Mouse (Mus musculus): ENCODE results near the gene Atp1a2.

Atp1a2 gene

DNA sequence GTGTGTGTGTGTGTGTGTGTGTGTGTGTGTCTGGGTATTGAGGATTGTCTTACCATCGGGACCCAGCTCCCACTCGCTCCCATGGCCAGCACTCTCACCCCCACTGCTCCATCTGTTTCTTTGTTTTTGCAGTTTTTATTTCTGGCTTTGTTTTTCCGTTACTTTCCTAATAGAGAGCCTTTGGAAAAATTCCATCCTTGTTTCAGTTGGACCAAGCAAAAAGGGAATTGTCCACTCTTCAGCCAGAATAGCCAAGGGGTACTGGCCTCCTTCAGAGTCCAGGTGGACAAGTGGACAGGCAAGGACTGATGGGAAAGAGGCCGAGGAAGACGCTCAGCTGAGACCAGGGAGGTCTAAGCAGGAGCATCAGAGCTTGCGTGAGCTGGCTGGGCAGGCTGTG lies 9.0 kb upstream of the Atp1a2 start:
- no peak for ATAC-seq (ENCODE audit: insufficient number of reproducible peaks, low FRiP score, low TSS enrichment)

DNA sequence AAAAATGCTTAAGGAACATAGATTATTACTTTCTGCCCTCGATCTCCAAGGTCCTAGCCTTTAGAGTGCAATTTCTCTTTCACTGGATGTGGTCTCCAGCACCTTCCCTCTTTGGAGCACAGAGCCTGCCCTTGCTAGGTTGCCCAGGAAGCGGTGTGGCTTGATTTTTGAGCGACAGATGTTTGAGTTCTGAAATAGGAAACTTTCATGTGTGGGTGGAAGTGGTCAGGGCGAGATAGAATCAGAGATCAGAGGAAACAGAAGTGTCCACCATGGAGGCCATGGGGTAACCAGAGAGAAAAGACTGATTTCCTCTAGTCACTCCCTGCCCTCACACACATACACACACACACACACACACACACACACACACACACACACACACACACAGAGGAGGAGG lies 8.3 kb upstream of the Atp1a2 start:
- ATAC-seq (ENCODE audit: insufficient number of reproducible peaks, low FRiP score, low TSS enrichment), result no peak

DNA sequence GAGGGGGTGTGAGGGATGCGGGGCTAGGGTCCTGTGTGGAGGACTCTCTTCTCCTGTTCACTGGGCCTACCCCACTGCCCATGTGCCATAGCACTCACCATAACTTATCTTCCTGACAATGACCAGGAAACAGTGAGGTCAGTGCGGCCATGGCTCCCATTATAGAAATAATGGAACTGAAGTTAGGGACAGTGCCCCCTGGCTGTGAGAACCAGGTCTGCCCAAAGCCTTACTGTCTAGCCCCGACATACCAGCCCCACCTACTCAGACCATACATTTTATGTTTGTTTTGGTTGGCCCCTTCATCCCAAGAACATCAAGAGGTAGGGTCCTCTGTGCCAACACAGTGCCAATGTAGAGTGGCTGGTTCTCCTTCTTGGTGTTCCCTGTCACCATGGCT lies 7.8 kb upstream of the Atp1a2 start:
- ATAC-seq (ENCODE audit: insufficient number of reproducible peaks, low FRiP score, low TSS enrichment), result no peak

DNA sequence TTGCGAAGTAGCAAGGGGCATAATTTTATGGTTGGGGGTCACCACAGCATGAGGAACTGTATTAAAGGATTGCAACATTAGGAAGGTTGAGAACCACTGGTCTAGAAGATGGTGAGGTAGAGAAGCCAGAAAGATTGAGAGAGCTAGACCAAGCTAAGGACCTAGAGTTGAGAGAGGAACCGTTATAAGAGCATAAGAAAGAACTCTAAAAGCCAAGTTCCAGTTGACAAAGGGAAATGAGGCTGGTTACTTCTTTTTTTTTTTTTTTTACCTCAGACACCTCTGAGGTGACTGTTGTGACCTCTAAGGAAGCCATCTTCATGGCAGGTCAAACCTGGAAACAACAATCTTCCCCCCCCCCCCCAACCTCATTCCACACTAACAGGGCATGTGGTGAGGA lies 7.3 kb upstream of the Atp1a2 start:
- ATAC-seq (ENCODE audit: insufficient number of reproducible peaks, low FRiP score, low TSS enrichment), result no peak

DNA sequence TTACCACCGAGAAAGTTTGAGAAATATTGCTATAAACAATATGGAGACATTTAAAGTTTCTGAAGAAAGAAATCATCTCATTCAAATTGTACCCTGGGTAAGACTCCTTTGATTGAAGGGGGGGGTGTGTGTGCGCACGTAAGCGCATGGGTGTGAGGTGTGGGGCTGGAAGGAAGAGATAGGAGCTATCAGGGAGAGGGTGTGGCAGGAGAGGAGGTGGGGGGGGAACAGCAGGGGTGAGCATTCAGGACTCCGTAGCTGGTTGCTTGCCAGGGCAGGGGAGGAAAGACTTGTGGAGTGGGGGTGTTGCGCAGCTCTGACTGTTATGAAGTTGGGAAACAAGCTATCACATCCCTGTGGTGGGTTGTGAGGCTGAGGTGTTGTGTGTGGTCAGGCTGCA lies 6.6 kb upstream of the Atp1a2 start:
- ATAC-seq (ENCODE audit: insufficient number of reproducible peaks, low FRiP score, low TSS enrichment), result no peak

DNA sequence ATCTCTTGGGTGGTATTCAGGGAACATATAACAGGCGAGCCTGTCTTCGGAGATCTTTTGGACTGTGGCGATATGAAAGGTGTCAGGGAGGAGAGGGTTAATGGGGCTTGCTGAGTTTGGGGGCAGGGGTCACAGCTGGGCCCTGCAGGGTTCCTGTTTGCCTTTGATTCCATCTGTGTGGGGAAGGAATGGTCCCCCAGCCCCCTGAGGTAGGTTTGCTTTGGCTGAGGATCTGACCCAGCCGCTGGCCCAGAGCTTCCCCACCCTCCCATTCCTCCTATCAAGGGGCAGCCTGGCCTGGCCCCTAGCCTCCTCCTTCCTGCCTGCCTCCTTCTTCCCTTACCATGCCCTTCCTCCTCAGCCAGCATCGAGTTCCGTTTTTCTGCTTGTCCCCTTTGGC lies 5.0 kb upstream of the Atp1a2 start:
- ATAC-seq (ENCODE audit: insufficient number of reproducible peaks, low FRiP score, low TSS enrichment), result no peak

DNA sequence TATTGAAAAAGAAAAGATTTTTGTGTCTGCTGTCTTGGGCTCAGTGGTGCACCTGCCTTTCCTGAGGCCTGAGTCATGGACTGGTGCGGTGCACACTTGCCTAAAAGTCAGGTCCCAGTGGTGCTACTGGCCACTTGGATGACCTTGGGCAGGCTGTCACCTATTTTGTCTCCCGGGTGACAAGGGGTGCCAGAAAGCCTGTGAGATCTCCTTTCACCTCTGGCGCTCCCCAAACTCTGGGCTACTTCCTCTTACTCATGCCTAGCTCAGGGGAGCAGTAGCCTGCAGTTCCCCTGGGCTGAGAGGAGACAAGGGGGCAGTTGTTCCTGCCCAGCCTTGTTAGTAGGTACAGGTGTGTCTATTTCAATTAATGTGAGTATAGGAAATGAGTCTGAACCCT lies 4.4 kb upstream of the Atp1a2 start:
- ATAC-seq (ENCODE audit: insufficient number of reproducible peaks, low FRiP score, low TSS enrichment), result no peak

DNA sequence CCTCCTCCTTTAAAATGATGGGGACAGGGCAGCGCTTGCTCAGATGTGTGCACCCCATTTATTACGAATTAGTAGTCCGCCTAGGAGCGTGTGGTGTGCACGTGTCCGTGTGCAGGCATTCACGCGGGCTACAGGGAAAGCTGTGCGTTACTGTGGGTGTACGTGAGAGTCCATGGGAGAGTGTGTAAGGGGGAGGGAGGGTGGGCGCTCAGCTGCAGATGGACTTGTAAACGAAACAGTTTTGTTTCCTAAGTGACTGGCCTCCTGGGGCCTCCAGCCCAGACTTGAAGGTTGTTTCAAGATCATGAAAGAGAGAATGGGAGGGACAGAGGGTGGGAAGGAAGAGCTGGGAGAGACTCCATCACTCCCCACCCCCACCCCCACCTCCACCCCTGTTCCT lies 3.3 kb upstream of the Atp1a2 start:
- ATAC-seq (ENCODE audit: insufficient number of reproducible peaks, low FRiP score, low TSS enrichment), result no peak

DNA sequence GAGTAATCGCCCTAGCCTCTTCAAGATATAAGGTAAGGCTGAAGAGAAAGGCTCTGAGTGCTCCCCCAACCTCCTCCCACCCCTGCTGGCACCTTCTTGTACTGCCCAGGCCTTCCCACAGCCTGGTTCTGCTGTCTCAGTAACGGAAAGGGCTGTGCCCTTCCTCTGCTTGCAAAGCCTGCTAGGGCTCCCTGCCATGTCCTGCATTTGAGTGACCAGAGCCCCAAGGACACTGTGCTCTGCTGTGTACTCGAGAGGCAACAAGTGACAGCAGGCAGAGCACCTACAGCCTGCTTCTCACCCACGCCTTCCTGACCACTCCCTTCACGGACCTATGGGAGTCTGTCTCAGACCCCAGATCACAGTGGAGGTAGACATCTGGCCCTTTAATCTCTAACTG lies 2.4 kb upstream of the Atp1a2 start:
- no peak for ATAC-seq (ENCODE audit: insufficient number of reproducible peaks, low FRiP score, low TSS enrichment)

DNA sequence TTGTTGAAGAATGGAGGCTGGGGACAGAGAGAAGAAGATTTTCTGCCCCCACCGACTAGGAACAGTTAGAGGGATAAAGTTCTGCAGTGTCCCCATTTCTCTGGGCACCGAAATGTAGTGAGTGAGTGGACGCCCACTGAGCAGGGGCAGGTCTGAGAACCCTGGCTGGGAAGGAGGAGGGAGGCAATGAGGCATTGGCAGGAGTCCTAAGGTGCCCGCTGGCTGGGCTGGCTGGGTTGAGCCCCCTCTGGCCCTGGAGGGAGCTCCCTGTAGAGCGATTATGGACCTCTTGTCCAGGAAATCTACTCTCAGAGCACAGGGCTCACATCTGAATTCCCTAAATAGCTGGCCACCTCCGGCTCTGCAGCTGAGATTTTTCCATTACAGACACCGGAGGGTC lies 1.7 kb upstream of the Atp1a2 start:
- ATAC-seq (ENCODE audit: insufficient number of reproducible peaks, low FRiP score, low TSS enrichment), result no peak

DNA sequence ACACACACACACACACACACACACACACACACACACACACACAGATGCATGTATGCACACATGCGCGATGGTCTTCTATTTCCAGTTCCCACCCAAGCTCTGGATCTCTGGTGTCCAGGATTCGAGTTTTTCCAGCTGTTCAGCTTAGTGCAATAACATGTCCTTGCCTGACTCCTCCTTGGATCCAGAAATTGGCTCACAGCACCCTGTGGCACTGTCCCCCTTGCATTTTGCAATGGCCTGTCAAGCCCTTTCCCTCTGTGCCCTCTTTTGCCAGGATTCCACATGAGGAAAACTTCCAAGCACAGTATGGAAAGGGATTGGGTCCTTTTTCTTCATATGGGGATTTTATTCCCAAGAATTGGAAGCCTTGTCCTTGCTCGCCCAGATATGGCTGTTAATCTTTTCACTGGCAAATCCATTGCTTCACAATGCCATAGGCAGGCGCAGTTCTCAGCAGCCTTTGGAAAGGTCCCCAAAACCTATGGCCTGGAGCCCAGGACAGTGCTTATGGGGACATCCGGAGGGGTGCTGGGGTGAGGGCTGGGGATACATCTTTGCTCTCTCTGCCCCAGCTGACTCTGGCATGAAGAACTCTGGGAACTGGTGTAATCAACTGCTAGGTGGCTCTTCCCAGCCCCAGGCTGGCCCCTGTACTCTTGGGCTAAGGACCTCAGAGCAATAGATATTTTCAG lies 901 bp downstream of the Atp1a2 start:
- ATAC-seq (ENCODE audit: insufficient number of reproducible peaks, low FRiP score, low TSS enrichment), result 0 out of 2 replicates have a peak, but pooled peaks have one; percentile 33

DNA sequence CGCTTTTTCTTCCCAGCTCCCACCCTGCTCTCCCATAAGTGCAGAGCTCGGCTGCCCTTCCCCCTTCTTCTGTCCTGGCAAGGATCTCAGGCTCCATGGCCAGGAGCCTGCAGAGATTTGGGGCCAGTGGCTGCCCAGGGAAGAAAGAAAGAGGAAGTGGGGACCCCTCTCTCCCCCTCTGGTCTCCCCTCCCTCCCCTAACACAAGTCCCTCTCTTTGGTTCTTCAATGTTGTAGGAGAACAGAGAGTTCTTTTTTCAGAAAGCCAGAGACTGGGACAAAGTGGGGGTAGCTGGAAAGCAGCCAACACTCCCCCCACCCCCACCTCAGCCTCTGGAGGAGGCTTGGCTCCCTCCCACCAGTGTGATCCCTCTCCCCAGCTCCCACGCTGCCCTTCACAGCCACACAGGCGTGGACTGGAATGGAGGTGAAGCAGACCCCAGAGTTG lies 2.1 kb downstream of the Atp1a2 start:
- ATAC-seq (ENCODE audit: insufficient number of reproducible peaks, low FRiP score, low TSS enrichment), result no peak

DNA sequence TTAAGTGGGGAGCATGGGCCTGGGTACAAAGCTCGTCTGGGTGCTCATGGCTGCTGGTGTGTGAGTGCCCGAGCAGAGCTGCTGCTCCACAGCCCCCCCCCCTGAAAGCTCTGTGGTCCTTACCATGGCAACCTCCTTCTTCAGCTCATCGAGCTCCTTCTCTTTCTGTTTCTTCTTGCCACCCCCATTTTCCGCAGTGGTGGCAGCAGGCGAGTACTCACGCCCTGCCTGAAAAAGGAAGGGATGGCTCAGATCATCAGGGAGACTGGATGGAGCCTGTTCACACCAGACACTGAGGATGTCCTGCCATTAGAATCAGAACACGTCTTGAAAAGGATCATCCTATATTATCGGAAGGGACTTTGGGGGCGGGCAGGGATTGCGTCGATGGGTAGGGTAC lies 4.4 kb downstream of the Atp1a2 start:
- ATAC-seq (ENCODE audit: insufficient number of reproducible peaks, low FRiP score, low TSS enrichment), result no peak

DNA sequence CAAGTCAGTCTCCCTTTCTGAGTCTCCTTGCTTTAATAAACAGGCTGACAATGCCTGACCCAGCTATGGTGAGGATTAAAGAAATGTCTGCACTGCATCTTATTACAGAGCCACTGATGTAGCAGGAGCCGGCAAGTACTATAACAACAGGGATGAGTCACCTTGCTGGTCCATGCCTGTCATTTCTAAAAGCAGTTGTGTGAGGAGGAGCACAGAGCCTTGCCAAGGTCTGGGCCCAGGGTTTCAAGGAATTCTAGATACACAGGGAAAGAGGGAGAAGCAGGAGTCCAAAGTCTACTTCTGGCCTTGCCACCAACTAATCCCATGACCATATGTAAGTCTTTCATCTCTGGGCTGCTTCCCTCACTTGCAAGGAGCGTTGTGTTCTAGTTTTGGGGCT lies 5.0 kb downstream of the Atp1a2 start:
- ATAC-seq (ENCODE audit: insufficient number of reproducible peaks, low FRiP score, low TSS enrichment), result no peak

DNA sequence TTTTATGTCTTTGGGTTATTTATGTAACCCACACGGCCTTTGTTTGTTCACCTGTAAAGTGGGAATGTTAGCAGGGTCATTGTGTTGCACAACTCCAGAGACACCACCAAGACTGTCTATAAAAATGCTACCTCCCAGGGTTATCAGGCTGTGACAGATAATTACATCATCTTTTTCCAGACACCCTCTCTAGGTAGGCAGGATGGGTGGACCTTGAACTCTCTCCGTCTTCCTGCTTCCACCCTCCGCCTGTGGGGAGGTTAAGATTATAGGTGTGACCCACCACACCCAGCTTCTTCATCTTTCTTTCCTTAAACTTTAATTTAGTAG lies 8.3 kb downstream of the Atp1a2 start:
- ATAC-seq (ENCODE audit: insufficient number of reproducible peaks, low FRiP score, low TSS enrichment), result no peak

DNA sequence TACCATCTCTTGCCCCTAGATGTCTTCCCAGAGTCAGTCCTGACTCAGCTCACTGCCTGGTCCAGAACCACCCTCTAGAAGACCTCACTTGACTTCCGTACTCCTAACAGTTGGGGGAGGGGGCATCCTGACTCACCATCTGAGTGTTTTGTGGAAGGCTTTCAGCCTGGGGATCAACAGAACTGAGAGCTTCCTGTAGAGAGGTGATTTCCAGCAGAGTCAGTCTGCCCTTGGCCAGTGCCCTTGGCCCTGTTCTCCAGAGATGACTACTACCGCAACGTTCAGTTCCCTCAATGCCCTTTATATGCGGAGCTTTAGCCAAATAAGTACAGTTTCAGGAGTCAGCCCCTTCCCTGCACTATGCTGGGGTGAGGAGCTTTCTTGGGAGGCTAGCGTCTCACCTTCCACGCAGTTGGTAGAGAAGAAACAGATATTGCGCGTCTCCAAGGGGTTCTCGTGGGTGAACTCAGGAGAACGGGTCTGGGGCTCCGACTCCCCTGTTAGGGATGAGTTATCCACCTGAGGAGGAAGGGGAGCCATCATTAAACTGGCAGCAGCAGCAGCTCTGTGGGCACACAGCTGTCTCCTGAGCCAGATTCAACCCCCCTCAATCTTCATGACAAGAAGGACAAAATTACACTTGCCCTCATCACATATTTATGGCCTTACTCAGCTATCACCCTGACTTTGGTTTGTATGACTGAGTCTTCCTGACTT lies 8.8 kb downstream of the Atp1a2 start:
- ATAC-seq (ENCODE audit: insufficient number of reproducible peaks, low FRiP score, low TSS enrichment), result no peak

DNA sequence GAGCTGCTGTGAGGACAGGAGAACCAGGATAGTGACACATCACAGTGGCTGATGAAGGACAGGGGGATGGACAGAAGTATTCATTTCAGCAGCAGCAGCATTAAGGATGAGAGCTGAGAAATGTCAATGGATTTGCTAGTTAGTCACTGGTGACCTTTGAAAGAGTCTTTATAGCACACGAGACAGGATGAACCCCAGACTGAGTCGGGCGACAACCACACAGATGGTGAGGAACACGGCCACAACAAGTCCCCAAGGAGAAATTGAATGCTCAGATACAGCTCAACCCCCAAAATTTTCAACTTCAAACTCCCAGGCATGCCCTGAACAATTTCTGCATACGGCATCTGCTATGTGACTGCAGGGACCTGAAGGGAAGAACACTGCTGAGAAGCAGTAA lies 11.1 kb downstream of the Atp1a2 start:
- ATAC-seq (ENCODE audit: insufficient number of reproducible peaks, low FRiP score, low TSS enrichment), result no peak

DNA sequence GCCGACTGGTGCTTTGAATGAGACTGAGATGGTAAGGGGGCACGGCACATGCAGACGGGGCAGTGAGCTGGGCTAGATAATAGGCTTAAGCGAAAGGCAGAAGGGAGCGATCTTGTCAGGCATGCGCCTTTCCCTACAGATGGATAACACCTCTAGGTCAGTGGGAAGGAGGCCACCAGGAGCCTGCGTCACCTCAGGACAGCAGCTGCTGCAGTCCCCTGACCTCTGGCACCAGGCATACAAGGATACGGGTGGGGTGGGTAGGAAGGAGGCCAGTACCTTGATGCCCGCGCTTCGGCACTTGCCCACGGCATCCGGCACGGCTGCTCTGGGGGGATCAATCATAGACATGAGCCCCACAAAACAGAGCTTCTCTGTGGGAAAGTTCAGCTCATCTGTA lies 13.6 kb downstream of the Atp1a2 start:
- ATAC-seq (ENCODE audit: insufficient number of reproducible peaks, low FRiP score, low TSS enrichment), result no peak

DNA sequence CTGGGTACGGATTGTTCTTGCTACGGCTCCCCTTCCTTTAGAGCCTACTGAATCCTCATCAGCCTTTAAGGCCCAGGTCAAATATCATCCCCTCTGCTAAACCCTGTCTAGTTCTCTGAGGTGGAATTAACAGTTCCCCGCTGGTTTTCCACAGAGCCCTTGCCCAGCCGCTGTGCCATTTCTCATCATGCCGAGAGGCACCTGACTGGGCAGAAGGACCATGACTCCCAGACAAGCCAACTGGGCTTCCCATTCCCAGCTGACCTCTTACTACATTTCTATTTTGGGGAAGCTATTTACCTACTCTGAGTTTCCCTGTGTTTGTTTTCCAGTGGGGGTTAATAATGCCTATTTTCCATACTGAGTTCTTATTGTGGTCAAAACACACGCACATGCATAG lies 14.8 kb downstream of the Atp1a2 start:
- ATAC-seq (ENCODE audit: insufficient number of reproducible peaks, low FRiP score, low TSS enrichment), result no peak

DNA sequence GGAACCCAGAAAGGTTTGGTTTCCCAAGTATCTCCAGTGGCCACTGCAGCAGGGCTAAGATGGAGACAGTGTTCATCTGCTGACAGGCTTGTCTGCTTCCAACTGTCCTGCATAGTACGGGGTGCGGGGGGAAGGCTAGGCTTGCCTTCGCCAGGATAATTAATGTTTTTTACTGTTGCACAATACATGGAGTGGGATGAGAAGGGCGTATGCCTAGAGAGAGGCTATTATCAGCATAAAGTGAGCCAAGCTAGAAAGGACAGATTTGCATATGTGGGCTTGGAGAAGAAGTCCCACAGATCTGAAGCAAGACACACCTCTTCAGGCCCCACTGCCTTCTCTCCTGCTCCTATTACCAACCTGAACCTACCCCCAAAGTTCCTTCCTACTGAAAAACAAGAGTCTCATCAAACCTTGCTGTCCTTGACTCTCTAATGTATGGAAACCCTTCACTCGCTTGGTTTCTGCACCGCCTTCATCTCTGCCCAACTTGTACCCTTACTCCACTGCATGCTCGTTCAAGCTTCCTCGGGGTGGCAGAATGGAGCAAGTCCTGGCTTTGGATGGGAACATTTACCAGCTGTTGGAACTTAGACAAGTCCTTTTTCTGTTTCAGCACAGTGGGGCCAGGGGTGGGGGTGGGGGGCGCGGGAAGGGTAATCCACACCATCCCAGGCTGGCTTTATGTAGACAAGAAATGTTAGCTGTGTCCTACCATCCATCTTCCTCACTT lies 16.2 kb downstream of the Atp1a2 start:
- ATAC-seq (ENCODE audit: insufficient number of reproducible peaks, low FRiP score, low TSS enrichment), result no peak

DNA sequence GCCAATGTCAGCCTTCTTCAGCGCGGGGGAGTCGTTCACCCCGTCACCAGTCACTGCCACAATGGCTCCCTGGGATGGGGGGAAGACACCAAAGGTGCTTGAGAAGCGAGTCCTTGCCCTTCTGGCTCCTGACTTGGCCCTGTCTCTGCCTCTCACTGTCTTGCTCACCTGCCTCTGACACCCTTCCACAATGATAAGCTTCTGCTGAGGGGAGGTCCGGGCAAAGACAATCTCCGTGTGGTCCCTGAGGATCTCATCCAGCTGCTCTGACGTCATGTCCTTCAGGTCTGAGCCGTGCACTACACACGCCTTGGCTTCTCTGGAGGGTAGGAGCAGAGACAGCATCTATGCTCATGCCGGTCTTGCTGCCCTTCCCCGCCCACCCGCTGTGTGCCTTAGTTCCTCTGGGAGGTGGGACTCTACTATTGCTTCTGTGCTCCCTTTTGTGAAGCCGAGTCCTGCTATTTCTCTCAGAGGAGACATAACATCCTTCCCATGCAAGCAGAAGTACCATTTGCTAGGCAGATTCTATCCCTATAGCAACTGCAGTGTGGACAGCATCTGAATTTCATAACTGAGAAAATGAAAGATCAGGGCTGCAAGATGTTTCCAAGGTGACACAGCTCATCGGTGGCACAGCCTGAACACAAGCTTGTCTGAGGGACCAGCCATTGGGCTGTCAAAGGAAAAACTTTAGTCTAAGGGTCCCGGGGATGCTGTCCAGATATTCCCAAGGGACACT lies 17.9 kb downstream of the Atp1a2 start:
- ATAC-seq (ENCODE audit: insufficient number of reproducible peaks, low FRiP score, low TSS enrichment), result no peak
